Mouse (Mus musculus): ENCODE data around the gene Aqp7.

DNA sequence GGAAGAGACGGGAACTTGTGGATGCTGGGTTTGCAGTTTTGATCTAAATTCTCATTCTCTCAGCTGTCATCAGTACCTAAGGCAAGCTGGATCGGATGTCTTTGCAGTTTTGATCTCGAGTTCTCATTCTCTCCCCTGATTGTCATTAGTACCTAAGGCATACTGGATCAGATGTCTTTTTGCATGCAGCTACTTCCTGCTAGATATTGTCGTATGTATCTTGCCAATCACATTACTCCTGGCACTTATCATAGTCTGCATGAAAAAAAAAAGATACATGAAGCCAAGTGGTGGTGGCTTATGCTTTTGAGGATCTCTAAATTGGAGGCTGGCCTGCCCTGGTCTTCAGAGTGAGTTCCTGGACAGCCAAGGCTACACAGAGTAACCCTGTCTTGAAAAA, 36.9 kb upstream of the Aqp7 start:
- TF ChIP-seq RCOR1 (conservative IDR thresholded peaks at IDR 0.05; ENCODE audit: low read depth, low read length) (no peak), POLR2A (IDR thresholded peaks at IDR 0.05; ENCODE audit: low read depth, low read length) (no peak), CHD1 (IDR thresholded peaks at IDR 0.05; ENCODE audit: low read depth, low read length) (no peak), CTCF (conservative IDR thresholded peaks at IDR 0.05 in 1 of 2, IDR thresholded peaks at IDR 0.05 in 1 of 2; ENCODE audit: low read depth in 2 of 2, low read length in 2 of 2) (no peak), EP300 (IDR thresholded peaks at IDR 0.05; ENCODE audit: low read length) (no peak), ZC3H11A (IDR thresholded peaks at IDR 0.05; ENCODE audit: low read depth, low read length) (no peak), MXI1 (IDR thresholded peaks at IDR 0.05; ENCODE audit: low read depth, low read length) (no peak)

Measured in CH12.LX (cell line).